Mouse (Mus musculus) lung, embryonic 14.5 days (tissue): ENCODE results near the gene Slirp. TPM values are rescaled to one million over a fixed set of nuclear protein-coding genes. Genes with fewer than 3 reads are reported as not detected.
A peak's percentile ranks its signal among the peaks of the same experiment; 100 is the strongest.

Experiments used
- ATAC-seq: fragments of 200-750 bp; cut with Nextera tagmentation; 2 replicates; pipeline ENCODE4 v1.8.0; 2017; ENCODE audit warnings: mild to moderate bottlenecking, moderate TSS enrichment, moderate library complexity; ENCODE audit not compliant: insufficient read depth
- DNase-seq: peaks from one replicate; pipeline ENCODE4 v3.0.0-alpha.2; 2015
- H3K27ac ChIP-seq: fragments of 300-500 bp; sonication (generic); 2 replicates; pipeline ENCODE4 v1.5.1; 2014; ENCODE audit warnings: low read depth, mild to moderate bottlenecking, moderate library complexity
- H3K27me3 ChIP-seq: fragments of 300-500 bp; sonication (generic); 2 replicates; pipeline ENCODE4 v1.6.1; 2014; ENCODE audit warnings: low read length, control low read depth; ENCODE audit not compliant: insufficient read depth
- H3K36me3 ChIP-seq: fragments of 300-500 bp; sonication (generic); 2 replicates; pipeline ENCODE4 v1.6.1; 2014; ENCODE audit warnings: control low read depth; ENCODE audit not compliant: insufficient read depth
- H3K4me1 ChIP-seq: fragments of 300-500 bp; sonication (generic); 2 replicates; pipeline ENCODE4 v1.6.1; 2014; ENCODE audit warnings: antibody characterized with exemption, control low read depth; ENCODE audit not compliant: insufficient read depth
- H3K4me2 ChIP-seq: fragments of 300-500 bp; sonication (generic); 2 replicates; pipeline ENCODE4 v1.6.1; 2014; ENCODE audit warnings: mild to moderate bottlenecking
- H3K4me3 ChIP-seq: fragments of 300-500 bp; sonication (generic); 2 replicates; pipeline ENCODE4 v1.5.1; 2014; ENCODE audit warnings: low read depth, low read length
- H3K9ac ChIP-seq: fragments of 300-500 bp; sonication (generic); 2 replicates; pipeline ENCODE4 v1.6.1; 2014
- H3K9me3 ChIP-seq: fragments of 300-500 bp; sonication (generic); 2 replicates; pipeline ENCODE4 v1.6.1; 2016; ENCODE audit warnings: low read depth, low read length, control low read depth
- CTCF ChIP-seq: IDR thresholded peaks from 2 replicates; pipeline ENCODE4 v1.5.1; 2016; ENCODE audit warnings: antibody characterized with exemption, low read depth
- WGBS: fragments of 180-500 bp; shearing (Covaris S2); extraction: QIAGEN DNeasy Blood & Tissue Kit; methylation state at CpG from one replicate; pipeline ENCODE4 v1.1.7; 2014; 5-methylcytosine and 5-hydroxymethylcytosine counted together
- polyA plus RNA-seq: library from polyadenylated mRNA; unstranded; fragments of >200 nt; fragmentation: Nextera tagmentation; extraction: Ambion mirVana; gene quantifications from 2 replicates; pipeline ENCODE4 v1.2.1, GENCODE M21; 2014

Gene Slirp
- 287 and 308 TPM in 2 replicates for polyA plus RNA-seq

DNA sequence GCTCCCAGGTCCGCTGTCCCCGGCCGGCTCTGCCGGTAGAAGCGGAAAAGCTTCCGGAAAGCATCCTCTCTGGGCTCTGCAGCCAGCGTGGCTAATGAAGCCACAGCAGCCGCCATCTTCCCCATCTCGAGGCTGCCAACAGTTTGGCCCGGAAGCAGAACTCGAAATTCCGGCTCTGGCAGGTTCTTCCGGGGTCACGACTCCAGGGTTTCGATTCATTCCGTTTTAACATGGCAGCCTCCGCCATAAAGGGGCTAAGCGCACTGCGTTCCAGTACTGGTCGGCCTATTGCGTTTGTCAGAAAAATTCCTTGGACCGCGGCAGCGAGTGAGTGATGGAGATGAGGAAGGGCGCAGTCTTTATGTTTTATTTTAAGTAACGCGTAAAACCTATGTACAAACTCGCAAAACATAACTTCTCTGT is at the start of gene Slirp, which contains the start of gene Alkbh1:
TSS of gene Slirp (plus strand) at position 197 of the 423 bp plus-strand sequence.
TSS of gene Alkbh1 (minus strand) at position 318 of the 423 bp plus-strand sequence.
- Histone ChIP-seq H3K4me1 (0 out of 2 replicates have a peak, but pooled peaks cover 5% of the 10 kb centered on the region), H3K4me2 (peak within 1 kb of the TSS; percentile 75), H3K4me3 (peak within 1 kb of the TSS; percentile 100), H3K27me3 (no peaks in the 10 kb centered on the region), H3K9ac (peak within 1 kb of the TSS; percentile 98), H3K9me3 (no peaks in the 10 kb centered on the region), H3K27ac (peak within 1 kb of the TSS; percentile 90), H3K36me3 (peaks cover 55% of the 10 kb centered on the region)
- DNase-seq (peak; percentile 97), ATAC-seq (peak; percentile 96)
- whole genome bisulfite sequencing: under 1% methylated on average over 28 of the region's 28 CpGs
- TF ChIP-seq CTCF: no peak

DNA sequence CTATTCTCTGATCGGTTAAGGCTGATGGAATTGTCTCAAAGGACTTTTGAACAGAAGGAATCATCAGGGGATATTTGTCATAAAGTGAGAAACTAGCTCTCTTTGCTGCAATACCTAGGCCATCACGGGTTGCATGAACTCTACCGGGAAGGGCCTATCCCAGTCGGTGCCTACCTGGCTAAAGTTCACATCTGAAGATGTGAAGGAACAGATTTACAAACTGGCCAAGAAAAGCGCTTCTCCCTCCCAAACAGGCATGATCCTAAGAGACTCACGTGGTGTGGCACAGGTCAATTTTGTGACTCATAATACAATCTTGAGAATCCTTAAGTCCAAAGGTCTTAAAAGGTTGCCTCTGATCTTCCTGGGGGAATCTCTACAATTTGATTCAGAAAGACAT is 49.4 kb upstream of the Slirp start:
- Histone ChIP-seq H3K4me3 (no peak overlapping the region), H3K27ac (no peak overlapping the region), H3K27me3 (no peaks in the 10 kb centered on the region), H3K9ac (no peak overlapping the region), H3K4me1 (no peaks in the 10 kb centered on the region), H3K4me2 (no peak overlapping the region), H3K36me3 (no peaks in the 10 kb centered on the region), H3K9me3 (no peaks in the 10 kb centered on the region)
- 83% methylated on average over 6 of the region's 6 CpGs for WGBS
- TF ChIP-seq CTCF: no peak
- DNase-seq: no peak
- no peak for ATAC-seq

DNA sequence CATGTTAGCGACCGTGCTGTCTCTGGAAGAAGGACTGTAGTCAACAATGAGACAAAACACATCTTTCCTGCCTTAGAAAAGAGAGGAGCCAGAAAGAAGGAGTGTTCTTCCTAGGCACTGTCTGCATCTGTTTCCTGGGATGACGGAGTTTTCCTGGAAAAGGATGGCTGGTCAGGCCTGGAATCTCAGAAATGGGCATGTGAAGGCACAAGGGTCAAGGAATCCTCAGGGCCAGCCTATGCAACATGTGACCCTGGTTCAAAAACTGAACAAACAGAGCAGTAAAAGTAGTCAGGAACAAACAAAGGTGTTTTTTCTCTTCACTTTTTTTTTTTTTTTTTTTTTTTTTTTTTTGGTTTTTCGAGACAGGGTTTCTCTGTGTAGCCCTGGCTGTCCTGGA is 46.6 kb upstream of the Slirp start:
- ATAC-seq: no peak
- WGBS: 73% methylated on average over 4 of the region's 4 CpGs
- TF ChIP-seq CTCF: no peak
- Histone ChIP-seq H3K27ac (no peak overlapping the region), H3K4me2 (no peak overlapping the region), H3K9me3 (no peaks in the 10 kb centered on the region), H3K36me3 (no peaks in the 10 kb centered on the region), H3K9ac (no peak overlapping the region), H3K4me3 (no peak overlapping the region), H3K27me3 (no peaks in the 10 kb centered on the region), H3K4me1 (no peaks in the 10 kb centered on the region)
- DNase-seq: no peak

DNA sequence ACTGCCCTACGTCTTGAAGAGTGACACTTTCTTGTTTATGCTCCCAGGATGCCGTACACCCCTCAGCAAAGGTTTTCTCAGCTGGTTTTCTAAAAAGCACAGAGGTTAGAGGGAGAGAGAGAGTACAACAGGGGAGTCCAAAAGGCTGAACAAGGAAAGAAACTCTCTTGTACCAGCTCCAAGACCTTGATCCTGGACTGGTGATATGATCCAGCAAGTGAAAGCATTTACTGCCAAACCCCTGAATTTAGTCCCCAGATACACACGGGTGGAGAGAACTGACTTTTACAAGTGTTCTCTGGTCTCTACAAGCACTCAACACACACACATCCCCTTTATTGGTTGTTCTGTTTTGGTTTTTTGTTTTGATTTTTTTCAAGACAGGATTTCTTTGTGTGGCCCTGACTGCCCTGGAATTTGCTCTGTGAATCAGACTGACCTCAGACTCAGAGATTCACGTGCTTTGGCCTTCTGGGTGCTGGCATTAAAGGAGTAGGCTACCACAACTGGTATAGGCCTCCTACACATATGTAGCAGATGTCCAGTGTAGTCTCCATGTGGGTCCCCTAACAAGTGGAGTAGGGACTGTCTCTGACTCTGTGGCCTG is 45.8 kb upstream of the Slirp start:
- ATAC-seq (no peak), DNase-seq (no peak)
- Histone ChIP-seq H3K27me3 (no peaks in the 10 kb centered on the region), H3K9ac (no peak overlapping the region), H3K36me3 (no peaks in the 10 kb centered on the region), H3K4me3 (no peak overlapping the region), H3K27ac (no peak overlapping the region), H3K9me3 (no peaks in the 10 kb centered on the region), H3K4me1 (no peaks in the 10 kb centered on the region), H3K4me2 (no peak overlapping the region)
- TF ChIP-seq CTCF: no peak
- WGBS: 61% methylated on average over 4 of the region's 4 CpGs

DNA sequence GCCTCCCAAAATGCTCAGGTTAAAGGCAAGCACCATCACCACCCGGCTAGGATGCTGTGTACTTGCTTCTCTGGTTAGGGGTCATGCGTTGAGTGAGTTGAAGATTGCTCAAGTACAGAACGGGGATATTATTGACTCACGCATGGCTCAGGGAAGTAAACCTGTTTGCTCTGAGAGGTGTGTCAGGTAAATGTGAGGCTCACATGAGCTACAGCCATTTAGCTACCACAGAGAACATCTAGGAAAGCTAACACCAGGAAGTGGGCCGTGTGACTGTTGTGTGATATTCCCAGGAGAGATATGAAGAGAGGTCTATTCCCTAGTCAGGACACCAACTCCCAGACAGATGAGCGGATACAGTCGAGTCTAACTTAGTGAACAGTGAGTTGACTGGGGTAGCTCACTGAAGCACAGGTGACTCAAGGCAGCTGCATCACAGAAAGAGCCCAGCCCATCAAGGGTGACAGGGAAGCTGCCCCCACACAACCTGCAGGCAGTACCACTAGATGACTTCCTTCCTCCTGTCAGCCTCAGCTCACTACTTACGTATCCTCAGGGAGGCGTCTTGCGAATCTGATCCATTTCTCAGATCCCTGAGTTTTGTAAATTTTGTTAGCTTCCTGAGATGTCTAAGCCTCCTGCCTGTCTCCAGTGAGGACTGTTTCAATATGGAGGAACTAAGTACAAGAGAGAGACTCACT is 44.4 kb upstream of the Slirp start:
- H3K27ac ChIP-seq: no peak overlapping the region
- H3K4me1 ChIP-seq: no peaks in the 10 kb centered on the region
- TF ChIP-seq CTCF: no peak
- H3K27me3 ChIP-seq: no peaks in the 10 kb centered on the region
- no peaks in the 10 kb centered on the region for H3K9me3 ChIP-seq
- H3K9ac ChIP-seq: no peak overlapping the region
- no peak overlapping the region for H3K4me2 ChIP-seq
- ATAC-seq (no peak), DNase-seq (no peak)
- H3K4me3 ChIP-seq: no peak overlapping the region
- WGBS: 67% methylated on average over 10 of the region's 10 CpGs
- no peaks in the 10 kb centered on the region for H3K36me3 ChIP-seq

DNA sequence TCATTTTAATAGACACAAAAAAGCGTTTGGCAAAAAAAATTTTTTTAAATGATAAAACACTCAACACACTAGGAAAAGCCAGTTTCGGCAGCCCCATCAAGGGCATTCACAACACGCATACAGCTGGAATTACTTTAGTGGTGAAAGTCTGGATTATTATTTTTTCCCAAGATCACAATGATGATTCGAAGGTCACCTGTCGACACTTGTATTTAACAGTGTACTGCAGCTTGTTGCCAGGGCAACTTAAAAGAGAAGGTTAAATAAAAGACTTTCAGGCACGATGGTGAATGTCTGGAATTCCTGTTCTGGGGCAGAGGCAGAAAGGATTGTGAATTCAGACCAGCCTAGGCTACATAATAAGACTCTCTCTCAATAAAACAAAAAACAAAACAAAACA is 41.8 kb upstream of the Slirp start:
- no peaks in the 10 kb centered on the region for H3K27me3 ChIP-seq
- H3K27ac ChIP-seq: no peak overlapping the region
- DNase-seq (no peak), ATAC-seq (no peak)
- H3K4me2 ChIP-seq: no peak overlapping the region
- no peak overlapping the region for H3K9ac ChIP-seq
- H3K9me3 ChIP-seq: no peaks in the 10 kb centered on the region
- no peak overlapping the region for H3K4me3 ChIP-seq
- H3K36me3 ChIP-seq: no peaks in the 10 kb centered on the region
- 40% methylated on average over 6 of the region's 6 CpGs for WGBS
- H3K4me1 ChIP-seq: no peaks in the 10 kb centered on the region
- TF ChIP-seq CTCF: no peak

DNA sequence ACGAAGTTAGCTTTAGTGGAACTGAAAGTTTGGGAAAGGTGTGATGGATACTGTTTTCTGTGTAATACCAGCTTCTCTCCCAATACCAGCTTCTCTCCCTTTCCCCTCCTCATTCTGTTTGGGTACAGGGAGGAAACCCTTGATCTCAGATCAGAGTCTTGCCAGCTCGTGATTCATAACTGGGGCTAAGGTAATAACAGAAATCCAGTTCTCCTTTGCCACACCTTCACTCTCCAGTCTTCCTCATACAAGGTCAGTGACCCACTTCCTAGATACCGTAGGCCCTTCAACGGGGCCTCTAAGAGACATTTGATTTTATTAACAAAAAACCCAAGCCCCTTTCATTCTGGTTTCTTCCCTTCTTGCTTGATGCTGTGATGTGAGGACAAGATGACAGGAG is 38.5 kb upstream of the Slirp start:
- no peak overlapping the region for H3K27ac ChIP-seq
- no peak for ATAC-seq
- H3K9me3 ChIP-seq: no peaks in the 10 kb centered on the region
- H3K4me2 ChIP-seq: no peak overlapping the region
- H3K4me1 ChIP-seq: 0 out of 2 replicates have a peak, but pooled peaks cover 5% of the 10 kb centered on the region
- DNase-seq: no peak
- no peaks in the 10 kb centered on the region for H3K36me3 ChIP-seq
- no peak overlapping the region for H3K4me3 ChIP-seq
- 76% methylated on average over 4 of the region's 4 CpGs for whole genome bisulfite sequencing
- H3K27me3 ChIP-seq: no peaks in the 10 kb centered on the region
- no peak overlapping the region for H3K9ac ChIP-seq
- TF ChIP-seq CTCF: no peak
